Mouse (Mus musculus): ENCODE results near the gene Itgb6.

DNA sequence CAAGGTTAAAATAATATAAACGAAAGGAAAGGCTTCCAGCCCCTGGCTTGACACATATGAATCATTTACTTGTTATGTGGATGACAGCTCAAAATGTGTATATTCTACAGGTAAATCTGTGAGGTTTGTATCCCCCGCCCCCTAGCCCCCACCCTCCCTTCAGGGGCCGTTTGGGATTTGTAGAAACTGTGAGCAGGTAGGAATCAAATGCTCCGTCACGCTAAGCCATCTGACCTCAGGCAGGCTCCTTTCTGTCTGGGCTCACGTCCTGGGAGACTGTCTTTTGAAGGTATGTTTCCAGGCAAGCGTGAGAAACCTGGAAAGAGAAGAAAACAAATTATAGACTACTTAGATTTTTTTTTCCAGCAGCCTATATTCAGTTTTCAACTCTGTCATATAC, 48.0 kb downstream of the Itgb6 start:
- TF ChIP-seq CTCF (IDR thresholded peaks at IDR 0.05; ENCODE audit: low read depth) (no peak), EP300 (IDR thresholded peaks at IDR 0.05; ENCODE audit: low read depth) (no peak)
